Mouse (Mus musculus): ENCODE data around the gene Tmem53. TPM values are rescaled to one million over a fixed set of nuclear protein-coding genes. Genes with fewer than 3 reads are reported as not detected.
A peak's percentile ranks its signal among the peaks of the same experiment; 100 is the strongest.

The Tmem53 gene
- polyA plus RNA-seq, 1 experiment from 2014 or later = 21.9 TPM

DNA sequence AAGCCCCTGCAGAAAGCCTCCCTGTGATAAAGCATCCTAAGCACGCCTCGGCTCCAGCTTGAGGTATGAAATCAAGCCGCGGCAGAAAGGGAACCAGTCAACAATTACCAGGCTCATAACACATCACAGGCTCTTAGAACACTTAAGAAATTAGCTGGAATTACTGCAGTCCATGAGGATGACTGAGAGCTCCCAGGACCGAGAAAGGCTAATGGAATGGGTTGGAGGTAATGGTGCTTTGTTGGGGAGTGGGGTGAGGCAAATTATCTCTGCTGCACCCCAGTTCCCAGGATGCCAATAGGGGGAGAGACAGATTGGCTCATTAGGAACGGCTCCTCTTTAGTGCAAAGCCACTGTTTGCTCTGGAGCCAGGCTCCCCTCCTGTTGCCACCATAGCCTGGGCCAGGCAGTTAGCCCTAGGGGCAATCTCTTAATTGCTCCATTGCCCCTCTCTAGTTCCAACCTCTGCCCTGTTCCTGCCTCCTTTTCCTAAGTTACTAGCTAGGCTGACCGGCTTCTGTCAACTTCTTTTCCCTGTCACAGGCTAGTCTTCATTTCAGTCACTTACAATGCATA is 17.5 kb upstream of the Tmem53 start:
- no peaks in the 10 kb centered on the region for H3K36me3 ChIP-seq (ENCODE audit: control insufficient read depth, insufficient read depth, low read length)
- H3K27ac ChIP-seq (replicated peaks; ENCODE audit: low read depth, low read length) = no peak overlapping the region
- H3K4me1 ChIP-seq (ENCODE audit: control insufficient read depth, insufficient read depth, low read length) = peaks cover 9% of the 10 kb centered on the region
- WGBS = 45% methylated on average over 6 of the region's 7 CpGs
- no peak overlapping the region for H3K4me2 ChIP-seq (ENCODE audit: low read depth, low read length)
- no peak overlapping the region for H3K4me3 ChIP-seq (ENCODE audit: low read depth, low read length)
- no peaks in the 10 kb centered on the region for H3K9me3 ChIP-seq (ENCODE audit: control insufficient read depth, low read length)
- ATAC-seq (ENCODE audit: low read depth) (no peak), DNase-seq (ENCODE audit: low spot score) (no peak)
- no peaks in the 10 kb centered on the region for H3K27me3 ChIP-seq (replicated peaks; ENCODE audit: control insufficient read depth, insufficient read depth, low read length)
- H3K9ac ChIP-seq (ENCODE audit: low read depth, low read length) = no peak overlapping the region

GRCm38 (mm10) chr4:117235822-117236221 is 15.9 kb upstream of the Tmem53 start:
- peak; percentile 91 for DNase-seq (ENCODE audit: low spot score)
- ATAC-seq (ENCODE audit: low read depth) = peak; percentile 80
- peak overlapping the region; percentile 59 for H3K27ac ChIP-seq (replicated peaks; ENCODE audit: low read depth, low read length)

GRCm38 (mm10) chr4:117239153-117239552 is 12.6 kb upstream of the Tmem53 start:
- peaks cover 15% of the 10 kb centered on the region for H3K4me1 ChIP-seq (ENCODE audit: control insufficient read depth, insufficient read depth, low read length)
- no peak overlapping the region for H3K27ac ChIP-seq (replicated peaks; ENCODE audit: low read depth, low read length)
- no peak overlapping the region for H3K4me2 ChIP-seq (ENCODE audit: low read depth, low read length)

More at GRCm38 (mm10) chr4:117235822-117236221, 15.9 kb upstream of the Tmem53 start:
- Histone ChIP-seq H3K4me3 (ENCODE audit: low read depth, low read length) (no peak overlapping the region), H3K27me3 (replicated peaks; ENCODE audit: control insufficient read depth, insufficient read depth, low read length) (no peaks in the 10 kb centered on the region), H3K9ac (ENCODE audit: low read depth, low read length) (no peak overlapping the region), H3K36me3 (ENCODE audit: control insufficient read depth, insufficient read depth, low read length) (no peaks in the 10 kb centered on the region), H3K4me1 (ENCODE audit: control insufficient read depth, insufficient read depth, low read length) (peaks cover 12% of the 10 kb centered on the region), H3K4me2 (ENCODE audit: low read depth, low read length) (no peak overlapping the region), H3K9me3 (ENCODE audit: control insufficient read depth, low read length) (no peaks in the 10 kb centered on the region)
- WGBS = 25% methylated on average over 4 of the region's 4 CpGs

GRCm38 (mm10) chr4:117240867-117241266 is 10.9 kb upstream of the Tmem53 start:
- no peaks in the 10 kb centered on the region for H3K36me3 ChIP-seq (ENCODE audit: control insufficient read depth, insufficient read depth, low read length)
- no peak overlapping the region for H3K4me3 ChIP-seq (ENCODE audit: low read depth, low read length)
- peak overlapping the region; percentile 75 for H3K27ac ChIP-seq (replicated peaks; ENCODE audit: low read depth, low read length)
- H3K4me1 ChIP-seq (ENCODE audit: control insufficient read depth, insufficient read depth, low read length) = peaks cover 11% of the 10 kb centered on the region
- no peak overlapping the region for H3K4me2 ChIP-seq (ENCODE audit: low read depth, low read length)
- peak; percentile 41 for ATAC-seq (ENCODE audit: low read depth)
- H3K27me3 ChIP-seq (replicated peaks; ENCODE audit: control insufficient read depth, insufficient read depth, low read length) = no peaks in the 10 kb centered on the region
- 56% methylated on average over 6 of the region's 6 CpGs for WGBS
- no peak overlapping the region for H3K9ac ChIP-seq (ENCODE audit: low read depth, low read length)
- no peaks in the 10 kb centered on the region for H3K9me3 ChIP-seq (ENCODE audit: control insufficient read depth, low read length)
- DNase-seq (ENCODE audit: low spot score) = peak; percentile 62

More at GRCm38 (mm10) chr4:117239153-117239552, 12.6 kb upstream of the Tmem53 start:
- H3K4me3 ChIP-seq (ENCODE audit: low read depth, low read length) = no peak overlapping the region
- no peak overlapping the region; the same call in 1 of the 2 replicates for H3K9ac ChIP-seq (ENCODE audit: low read depth, low read length)
- H3K9me3 ChIP-seq (ENCODE audit: control insufficient read depth, low read length) = no peaks in the 10 kb centered on the region
- 53% methylated on average over 2 of the region's 2 CpGs for WGBS
- no peaks in the 10 kb centered on the region for H3K36me3 ChIP-seq (ENCODE audit: control insufficient read depth, insufficient read depth, low read length)
- no peaks in the 10 kb centered on the region for H3K27me3 ChIP-seq (replicated peaks; ENCODE audit: control insufficient read depth, insufficient read depth, low read length)
- ATAC-seq (ENCODE audit: low read depth) (no peak), DNase-seq (ENCODE audit: low spot score) (no peak)

GRCm38 (mm10) chr4:117250982-117251381 is 769 bp upstream of the Tmem53 start:
- ATAC-seq (ENCODE audit: low read depth) = no peak
- Histone ChIP-seq H3K27ac (replicated peaks; ENCODE audit: low read depth, low read length) (no peak overlapping the region), H3K4me3 (ENCODE audit: low read depth, low read length) (no peak overlapping the region), H3K4me1 (ENCODE audit: control insufficient read depth, insufficient read depth, low read length) (peaks cover 9% of the 10 kb centered on the region), H3K36me3 (ENCODE audit: control insufficient read depth, insufficient read depth, low read length) (no peaks in the 10 kb centered on the region), H3K27me3 (replicated peaks; ENCODE audit: control insufficient read depth, insufficient read depth, low read length) (no peaks in the 10 kb centered on the region), H3K9ac (ENCODE audit: low read depth, low read length) (no peak overlapping the region), H3K4me2 (ENCODE audit: low read depth, low read length) (peak overlapping the region; percentile 77), H3K9me3 (ENCODE audit: control insufficient read depth, low read length) (no peaks in the 10 kb centered on the region)
- WGBS = 76% methylated on average over 1 of the region's 1 CpGs
- no peak for DNase-seq (ENCODE audit: low spot score)

GRCm38 (mm10) chr4:117252351-117252750 is 600 bp downstream of the Tmem53 start:
- WGBS = 5% methylated on average over 5 of the region's 5 CpGs
- H3K4me3 ChIP-seq (ENCODE audit: low read depth, low read length) = peak overlapping the region; percentile 59
- H3K9ac ChIP-seq (ENCODE audit: low read depth, low read length) = peak overlapping the region; percentile 68

GRCm38 (mm10) chr4:117252755-117253154 is 1.0 kb downstream of the Tmem53 start:
- Histone ChIP-seq H3K4me2 (ENCODE audit: low read depth, low read length) (peak overlapping the region; percentile 77), H3K9me3 (ENCODE audit: control insufficient read depth, low read length) (no peaks in the 10 kb centered on the region), H3K9ac (ENCODE audit: low read depth, low read length) (0 out of 2 replicates have a peak overlapping the region, but pooled peaks have one; percentile 68), H3K27ac (replicated peaks; ENCODE audit: low read depth, low read length) (peak overlapping the region; percentile 88), H3K36me3 (ENCODE audit: control insufficient read depth, insufficient read depth, low read length) (no peaks in the 10 kb centered on the region), H3K4me3 (ENCODE audit: low read depth, low read length) (peak overlapping the region; percentile 59), H3K27me3 (replicated peaks; ENCODE audit: control insufficient read depth, insufficient read depth, low read length) (no peaks in the 10 kb centered on the region), H3K4me1 (ENCODE audit: control insufficient read depth, insufficient read depth, low read length) (peaks cover 9% of the 10 kb centered on the region)
- DNase-seq (ENCODE audit: low spot score) (no peak), ATAC-seq (ENCODE audit: low read depth) (no peak)
- WGBS = 83% methylated on average over 5 of the region's 5 CpGs

More at GRCm38 (mm10) chr4:117252351-117252750, 600 bp downstream of the Tmem53 start:
- Histone ChIP-seq H3K27me3 (replicated peaks; ENCODE audit: control insufficient read depth, insufficient read depth, low read length) (no peaks in the 10 kb centered on the region), H3K27ac (replicated peaks; ENCODE audit: low read depth, low read length) (peak overlapping the region; percentile 88), H3K9me3 (ENCODE audit: control insufficient read depth, low read length) (no peaks in the 10 kb centered on the region), H3K4me2 (ENCODE audit: low read depth, low read length) (peak overlapping the region; percentile 77), H3K36me3 (ENCODE audit: control insufficient read depth, insufficient read depth, low read length) (no peaks in the 10 kb centered on the region), H3K4me1 (ENCODE audit: control insufficient read depth, insufficient read depth, low read length) (peaks cover 9% of the 10 kb centered on the region)
- DNase-seq (ENCODE audit: low spot score) (peak; percentile 80), ATAC-seq (ENCODE audit: low read depth) (peak; percentile 56)

DNA sequence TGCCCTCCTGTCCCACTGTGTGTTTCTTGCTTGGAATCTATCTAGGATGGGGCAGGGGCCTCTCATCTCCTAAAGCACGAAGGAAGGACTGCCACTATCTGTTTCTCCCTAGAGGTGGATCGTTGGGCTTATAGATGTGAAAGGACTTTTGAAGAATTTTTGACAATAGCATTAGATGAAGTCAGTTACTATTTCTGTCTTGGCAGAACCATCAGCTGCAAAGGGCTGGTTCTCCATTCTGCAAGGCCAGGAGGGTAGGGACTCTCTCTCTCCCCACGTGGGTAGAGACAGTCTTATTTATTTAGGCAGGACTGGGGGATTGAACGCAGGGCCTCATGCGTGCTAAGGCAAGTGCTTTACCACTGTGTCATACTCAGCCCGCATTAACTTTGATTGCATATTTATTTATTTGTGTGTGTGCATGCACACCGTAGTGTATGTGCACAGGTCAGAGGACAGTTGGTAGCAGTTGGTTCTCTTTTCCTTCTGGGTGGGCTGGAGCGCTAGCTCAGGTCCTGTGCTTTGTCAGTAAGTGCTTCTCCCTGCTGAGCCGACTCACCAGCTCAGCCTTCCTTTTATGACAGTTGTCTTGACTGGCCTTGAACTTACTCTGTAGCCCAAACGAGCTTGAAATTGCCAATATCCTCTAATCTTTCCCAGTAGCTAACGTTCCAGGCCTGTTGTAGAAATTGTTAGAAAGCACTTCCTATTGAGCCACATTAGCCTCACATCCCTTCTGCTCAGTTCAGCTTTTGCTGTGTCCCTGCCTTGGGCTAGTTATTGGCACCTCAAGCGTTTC is 1.7 kb downstream of the Tmem53 start:
- no peak for DNase-seq (ENCODE audit: low spot score)
- Histone ChIP-seq H3K27me3 (replicated peaks; ENCODE audit: control insufficient read depth, insufficient read depth, low read length) (no peaks in the 10 kb centered on the region), H3K4me3 (ENCODE audit: low read depth, low read length) (no peak overlapping the region), H3K4me2 (ENCODE audit: low read depth, low read length) (peak overlapping the region; percentile 77; the same call in 1 of the 2 replicates), H3K4me1 (ENCODE audit: control insufficient read depth, insufficient read depth, low read length) (peaks cover 9% of the 10 kb centered on the region), H3K36me3 (ENCODE audit: control insufficient read depth, insufficient read depth, low read length) (no peaks in the 10 kb centered on the region), H3K27ac (replicated peaks; ENCODE audit: low read depth, low read length) (peak overlapping the region; percentile 88; the same call in 1 of the 2 replicates), H3K9me3 (ENCODE audit: control insufficient read depth, low read length) (no peaks in the 10 kb centered on the region), H3K9ac (ENCODE audit: low read depth, low read length) (no peak overlapping the region)
- 59% methylated on average over 12 of the region's 12 CpGs for WGBS
- no peak for ATAC-seq (ENCODE audit: low read depth)
